Mouse (Mus musculus) neural tube, embryonic 10.5 days (tissue): ENCODE results near the gene Shf.

Experiments
- DNase-seq: peaks from one replicate; pipeline ENCODE4 v3.0.0-alpha.2; 2017; ENCODE audit warnings: low spot score; ENCODE audit errors: extremely low spot score

Gene Shf

GRCm38 (mm10) chr2:122302574-122303241 lies 66.3 kb downstream of the Shf start:
- peak; percentile 54 for DNase-seq

GRCm38 (mm10) chr2:122301921-122302573 lies 66.9 kb downstream of the Shf start:
- DNase-seq: peak; percentile 59

- DNase-seq: peak; percentile 61
Measured at GRCm38 (mm10) chr2:122301081-122301920, 67.7 kb downstream of the Shf start.

- no peak for DNase-seq
Measured at GRCm38 (mm10) chr2:122300656-122301020, 68.3 kb downstream of the Shf start.

GRCm38 (mm10) chr2:122299911-122300655 lies 68.9 kb downstream of the Shf start:
- peak; percentile 35 for DNase-seq
